Mouse (Mus musculus) heart, embryonic 16.5 days (tissue): ENCODE data around the gene Galnt13. TPM values are rescaled to one million over a fixed set of nuclear protein-coding genes. Genes with fewer than 3 reads are reported as not detected.

Source experiments
- ATAC-seq: fragments of 200-750 bp; cut with Nextera tagmentation; replicated peaks from 2 replicates; pipeline ENCODE4 v1.8.0; 2017; ENCODE audit warnings: moderate number of reproducible peaks; ENCODE audit not compliant: insufficient read depth, low FRiP score; ENCODE audit errors: extremely low read depth
- H3K27ac ChIP-seq: fragments of 300-500 bp; sonication (generic); 2 replicates; pipeline ENCODE4 v1.5.1; 2014; ENCODE audit warnings: mild to moderate bottlenecking, low read length, control low read depth, moderate library complexity
- H3K27me3 ChIP-seq: fragments of 300-500 bp; sonication (generic); 2 replicates; pipeline ENCODE4 v1.6.1; 2014; ENCODE audit warnings: low read length, mixed read lengths; ENCODE audit not compliant: control insufficient read depth, insufficient read depth
- H3K36me3 ChIP-seq: fragments of 300-500 bp; sonication (generic); 2 replicates; pipeline ENCODE4 v1.6.1; 2014; ENCODE audit not compliant: control insufficient read depth, insufficient read depth
- H3K4me1 ChIP-seq: fragments of 300-500 bp; sonication (generic); 2 replicates; pipeline ENCODE4 v1.6.1; 2014; ENCODE audit warnings: low read length, mixed read lengths; ENCODE audit not compliant: control insufficient read depth, insufficient read depth
- H3K4me2 ChIP-seq: fragments of 300-500 bp; sonication (generic); 2 replicates; pipeline ENCODE4 v1.6.1; 2014; ENCODE audit warnings: low read depth, mild to moderate bottlenecking, control low read depth, low read length
- H3K4me3 ChIP-seq: fragments of 300-500 bp; sonication (generic); 2 replicates; pipeline ENCODE4 v1.5.1; 2014; ENCODE audit warnings: mild to moderate bottlenecking, control low read depth, low read length
- H3K9ac ChIP-seq: fragments of 300-500 bp; sonication (generic); 2 replicates; pipeline ENCODE4 v1.6.1; 2014; ENCODE audit warnings: low read length, control low read depth
- H3K9me3 ChIP-seq: fragments of 300-500 bp; sonication (generic); replicated peaks from 2 replicates; pipeline ENCODE4 v1.6.1; 2016; ENCODE audit warnings: low read length; ENCODE audit not compliant: control insufficient read depth
- WGBS: fragments of 180-500 bp; shearing (Covaris S2); extraction: QIAGEN DNeasy Blood & Tissue Kit; methylation state at CpG from one replicate; pipeline ENCODE4 v1.1.7; 2014; 5-methylcytosine and 5-hydroxymethylcytosine counted together
- polyA plus RNA-seq: library from polyadenylated mRNA; unstranded; fragments of >200 nt; fragmentation: Nextera tagmentation; extraction: Ambion mirVana; gene quantifications from 2 replicates; pipeline ENCODE4 v1.2.1, GENCODE M21; 2015

Gene Galnt13
- polyA plus RNA-seq, 1 experiment from 2014 or later = not detected

DNA sequence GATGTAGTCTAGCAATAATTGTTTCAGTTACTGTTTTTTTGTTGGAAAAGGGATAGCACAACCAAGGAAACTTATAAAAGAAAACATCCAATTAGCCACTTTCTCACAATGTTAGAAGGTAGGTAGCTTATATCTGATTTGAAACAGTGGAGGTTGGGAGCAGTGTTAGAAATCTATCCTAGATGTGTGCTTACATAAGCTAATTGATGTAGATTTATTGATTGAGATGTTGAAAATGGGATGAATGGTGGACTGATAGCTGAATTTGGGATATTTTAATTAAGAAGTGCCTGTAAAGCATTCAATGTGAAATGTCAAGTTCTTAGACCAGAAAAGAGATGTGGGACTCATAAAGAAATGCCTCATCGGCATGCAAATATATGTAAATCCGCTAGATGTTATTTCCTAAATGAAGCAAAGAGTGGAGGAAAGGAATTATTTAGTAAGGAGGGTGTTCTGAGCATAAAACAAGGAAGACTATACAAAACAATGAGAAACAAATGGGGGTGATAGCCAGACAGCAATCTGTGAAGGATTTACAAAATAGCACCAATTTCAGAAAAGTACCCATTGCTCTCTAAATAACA, 377.6 kb downstream of the Galnt13 start:
- Histone ChIP-seq H3K9ac (no peak overlapping the region), H3K36me3 (no peaks in the 10 kb centered on the region), H3K4me3 (no peak overlapping the region), H3K9me3 (no peaks in the 10 kb centered on the region), H3K4me2 (no peak overlapping the region), H3K27ac (no peak overlapping the region), H3K4me1 (no peaks in the 10 kb centered on the region), H3K27me3 (no peaks in the 10 kb centered on the region)
- 69% methylated on average over 2 of the region's 2 CpGs for WGBS
- ATAC-seq = no peak

GRCm38 (mm10) chr2:54841245-54841644, 405.1 kb downstream of the Galnt13 start:
- H3K27me3 ChIP-seq = no peaks in the 10 kb centered on the region
- H3K4me1 ChIP-seq = no peaks in the 10 kb centered on the region
- ATAC-seq = no peak
- H3K36me3 ChIP-seq = no peaks in the 10 kb centered on the region
- no peak overlapping the region for H3K9ac ChIP-seq
- WGBS = 38% methylated on average over 1 of the region's 1 CpGs
- H3K4me2 ChIP-seq = no peak overlapping the region
- no peaks in the 10 kb centered on the region for H3K9me3 ChIP-seq
- no peak overlapping the region for H3K27ac ChIP-seq
- no peak overlapping the region for H3K4me3 ChIP-seq

- no peaks in the 10 kb centered on the region for H3K36me3 ChIP-seq
- H3K9me3 ChIP-seq = no peaks in the 10 kb centered on the region
- H3K27me3 ChIP-seq = no peaks in the 10 kb centered on the region
- H3K4me2 ChIP-seq = no peak overlapping the region
- H3K4me1 ChIP-seq = no peaks in the 10 kb centered on the region
- ATAC-seq = no peak
- H3K9ac ChIP-seq = no peak overlapping the region
- H3K27ac ChIP-seq = no peak overlapping the region
- no peak overlapping the region for H3K4me3 ChIP-seq
- 77% methylated on average over 7 of the region's 7 CpGs for WGBS
Measured at GRCm38 (mm10) chr2:54906282-54907060, 470.4 kb downstream of the Galnt13 start.

DNA sequence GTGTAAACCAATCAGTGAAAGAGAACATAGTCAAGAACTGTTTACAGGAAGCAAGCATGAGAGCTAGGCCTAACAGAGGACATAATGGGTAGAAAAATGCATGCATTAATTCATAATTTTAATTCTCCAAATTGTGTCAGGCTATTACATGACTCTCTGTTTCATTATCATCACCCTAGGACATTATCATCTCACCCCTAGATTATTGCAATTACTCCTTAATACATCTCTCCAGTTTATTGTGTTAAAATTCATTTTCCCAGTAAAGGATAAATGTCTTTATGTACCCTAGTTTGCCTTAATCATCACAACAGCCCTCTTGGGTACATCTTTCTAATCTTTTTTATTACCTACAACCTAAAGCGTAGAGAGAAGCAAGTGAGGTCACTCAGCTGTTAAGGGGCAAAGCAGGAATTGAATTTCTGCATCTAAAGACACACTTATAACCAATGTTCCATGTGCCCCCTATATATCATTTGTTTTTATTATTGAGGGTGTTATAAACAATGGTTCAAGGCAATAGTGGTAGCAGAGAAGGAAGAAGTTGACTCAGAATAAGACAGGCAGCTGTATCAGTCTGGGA, 479.1 kb downstream of the Galnt13 start:
- no peaks in the 10 kb centered on the region for H3K36me3 ChIP-seq
- no peaks in the 10 kb centered on the region for H3K4me1 ChIP-seq
- 78% methylated on average over 1 of the region's 1 CpGs for WGBS
- H3K27ac ChIP-seq = no peak overlapping the region
- H3K4me2 ChIP-seq = no peak overlapping the region
- no peak overlapping the region for H3K9ac ChIP-seq
- H3K4me3 ChIP-seq = no peak overlapping the region
- H3K27me3 ChIP-seq = no peaks in the 10 kb centered on the region
- ATAC-seq = no peak
- H3K9me3 ChIP-seq = no peaks in the 10 kb centered on the region

DNA sequence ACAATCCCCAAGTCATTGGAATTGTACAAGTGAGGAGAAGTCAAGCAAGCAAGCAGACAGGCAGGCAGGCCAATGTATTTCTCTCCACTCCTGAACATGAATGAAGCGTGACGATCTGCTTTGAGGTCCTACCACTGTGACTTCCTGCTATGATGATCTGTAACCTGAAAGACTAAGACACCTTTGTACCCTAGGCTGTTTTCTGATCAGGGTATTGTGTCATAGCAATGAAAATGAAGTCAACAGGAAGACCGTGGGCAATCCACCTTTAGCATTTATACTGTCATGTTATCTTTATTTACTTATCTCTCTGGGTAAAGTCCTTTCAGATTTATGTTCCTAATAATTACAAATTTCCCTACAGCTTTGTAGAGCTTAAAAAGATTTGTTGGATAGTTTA, 500.3 kb downstream of the Galnt13 start:
- H3K4me1 ChIP-seq = no peaks in the 10 kb centered on the region
- H3K9me3 ChIP-seq = no peaks in the 10 kb centered on the region
- H3K4me3 ChIP-seq = no peak overlapping the region
- no peak for ATAC-seq
- no peaks in the 10 kb centered on the region for H3K27me3 ChIP-seq
- 87% methylated on average over 3 of the region's 3 CpGs for WGBS
- no peaks in the 10 kb centered on the region for H3K36me3 ChIP-seq
- no peak overlapping the region for H3K4me2 ChIP-seq
- H3K9ac ChIP-seq = no peak overlapping the region
- no peak overlapping the region for H3K27ac ChIP-seq

DNA sequence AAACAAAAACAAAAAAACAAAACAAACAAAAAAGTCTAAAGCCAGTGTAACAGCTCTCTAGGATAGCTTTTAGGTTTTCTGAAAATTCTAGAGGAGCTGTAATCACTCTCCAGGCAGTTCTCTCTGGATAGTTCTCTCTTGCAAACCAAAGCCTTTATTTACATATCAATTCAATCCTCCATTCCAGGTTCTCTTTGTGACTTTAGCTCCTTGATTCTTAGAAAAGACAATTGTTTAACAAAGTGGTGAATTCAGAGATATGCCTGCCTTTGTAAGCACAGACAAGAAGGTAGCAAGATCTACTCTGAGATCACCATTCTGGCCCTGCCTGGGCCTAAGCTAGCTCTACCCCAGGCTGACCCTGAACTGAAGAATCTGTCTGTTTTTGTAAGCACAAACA, 501.2 kb downstream of the Galnt13 start:
- no peaks in the 10 kb centered on the region for H3K27me3 ChIP-seq
- H3K27ac ChIP-seq = no peak overlapping the region
- no peak for ATAC-seq
- no peaks in the 10 kb centered on the region for H3K36me3 ChIP-seq
- H3K4me2 ChIP-seq = no peak overlapping the region
- no peaks in the 10 kb centered on the region for H3K4me1 ChIP-seq
- H3K9ac ChIP-seq = no peak overlapping the region
- no peak overlapping the region for H3K4me3 ChIP-seq
- H3K9me3 ChIP-seq = no peaks in the 10 kb centered on the region

DNA sequence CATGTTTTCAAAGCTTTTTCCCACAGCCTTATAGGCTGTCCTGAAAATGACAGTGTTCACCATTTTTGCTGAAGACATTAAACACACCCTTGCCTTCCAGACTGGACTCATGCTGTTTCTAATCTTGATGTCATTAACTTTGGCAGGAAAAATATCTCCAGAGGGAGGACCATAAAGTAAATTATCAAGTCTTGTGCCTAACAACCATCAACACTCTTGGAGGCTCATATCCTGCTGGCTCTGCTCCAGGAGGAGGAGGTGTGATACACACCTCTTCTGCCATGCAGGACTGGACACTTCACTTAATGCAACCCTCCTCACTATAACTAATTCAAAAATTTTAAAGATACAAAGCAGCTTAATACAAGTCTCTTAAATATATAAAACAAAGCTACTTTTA, 502.0 kb downstream of the Galnt13 start:
- Histone ChIP-seq H3K4me2 (no peak overlapping the region), H3K9ac (no peak overlapping the region), H3K27me3 (no peaks in the 10 kb centered on the region), H3K36me3 (no peaks in the 10 kb centered on the region), H3K9me3 (no peaks in the 10 kb centered on the region), H3K27ac (no peak overlapping the region), H3K4me3 (no peak overlapping the region), H3K4me1 (no peaks in the 10 kb centered on the region)
- no peak for ATAC-seq

DNA sequence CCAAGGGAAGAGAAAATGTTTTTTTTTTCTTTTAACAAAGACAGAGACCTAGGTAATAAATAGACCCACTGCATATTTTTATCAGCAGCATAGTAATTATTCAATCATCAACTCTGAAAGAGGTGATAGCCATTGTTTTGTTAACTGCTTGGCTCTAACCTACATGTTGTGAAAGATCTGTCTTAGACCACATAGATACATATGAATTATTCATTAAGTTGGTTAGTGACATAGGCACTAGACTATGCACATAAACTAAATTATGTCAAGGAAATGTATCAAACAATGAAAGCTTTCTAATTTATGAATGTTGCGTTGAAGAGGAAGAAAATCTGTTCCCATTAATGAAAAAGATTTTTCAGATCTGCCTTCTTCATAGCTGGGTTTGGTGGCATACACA, 507.3 kb downstream of the Galnt13 start:
- no peaks in the 10 kb centered on the region for H3K4me1 ChIP-seq
- no peak for ATAC-seq
- H3K9me3 ChIP-seq = no peaks in the 10 kb centered on the region
- no peaks in the 10 kb centered on the region for H3K27me3 ChIP-seq
- no peak overlapping the region for H3K4me2 ChIP-seq
- no peak overlapping the region for H3K4me3 ChIP-seq
- H3K9ac ChIP-seq = no peak overlapping the region
- no peaks in the 10 kb centered on the region for H3K36me3 ChIP-seq
- no peak overlapping the region for H3K27ac ChIP-seq
- 82% methylated on average over 1 of the region's 1 CpGs for WGBS

GRCm38 (mm10) chr2:54983839-54984238, 547.7 kb downstream of the Galnt13 start:
- WGBS = 88% methylated on average over 1 of the region's 1 CpGs
- Histone ChIP-seq H3K4me3 (no peak overlapping the region), H3K4me2 (no peak overlapping the region), H3K27me3 (no peaks in the 10 kb centered on the region), H3K36me3 (no peaks in the 10 kb centered on the region), H3K9ac (no peak overlapping the region), H3K9me3 (no peaks in the 10 kb centered on the region), H3K4me1 (no peaks in the 10 kb centered on the region), H3K27ac (no peak overlapping the region)
- ATAC-seq = no peak
